Mouse (Mus musculus) heart, adult 9 months (tissue): ENCODE data around the gene Apbb2.

Experiments
- DNase-seq, 2 experiments: peaks; one replicate each; pipeline ENCODE4 v3.0.0; 2022; ENCODE audit warnings: low spot score in 2 of 2

Gene Apbb2

DNA sequence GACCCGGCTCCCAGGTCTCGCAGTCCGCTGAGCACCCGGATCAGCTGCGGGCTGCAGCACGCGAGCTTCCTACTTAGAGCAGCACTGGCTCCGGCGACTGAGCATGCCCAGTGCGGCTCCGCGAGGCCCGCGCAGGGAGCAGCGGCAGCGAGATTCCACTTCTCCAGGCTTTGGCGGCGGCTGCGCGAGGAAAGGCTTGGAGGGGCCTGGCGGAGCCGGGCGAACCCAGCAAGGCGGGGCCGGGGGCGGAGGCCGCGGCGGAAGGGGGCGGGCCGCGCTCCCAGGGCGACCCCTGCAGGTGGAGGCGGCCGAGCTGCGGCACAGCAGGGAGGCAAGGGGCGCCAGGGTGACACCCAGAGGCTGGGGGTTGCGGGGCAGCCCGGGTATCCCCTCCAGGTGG is at the start of gene Apbb2:
TSS of gene Apbb2 (minus strand) at position 188 of the 400 bp plus-strand sequence.
- peak; percentile 95 to 96 for DNase-seq

DNA sequence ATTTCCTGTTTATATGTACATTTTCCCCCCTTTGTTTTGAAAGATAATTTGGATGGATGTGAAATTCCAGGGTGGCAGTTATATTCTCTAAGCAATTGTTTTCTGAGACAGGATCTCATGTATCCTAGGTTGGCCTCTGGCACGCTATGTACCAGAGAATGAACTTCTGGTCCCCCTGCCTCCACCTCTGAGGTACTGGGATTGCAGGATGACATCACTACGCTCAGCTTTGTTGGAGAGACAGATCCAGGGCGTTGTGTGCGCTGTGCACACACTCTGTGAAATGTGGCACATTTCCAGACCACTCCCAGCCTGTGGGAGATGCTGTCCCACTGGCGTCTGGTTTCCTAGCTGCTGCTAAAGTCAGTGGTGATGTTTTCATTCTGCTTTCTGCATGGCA is 35.6 kb upstream of the Apbb2 start:
- DNase-seq: peak; percentile 20 to 23

DNA sequence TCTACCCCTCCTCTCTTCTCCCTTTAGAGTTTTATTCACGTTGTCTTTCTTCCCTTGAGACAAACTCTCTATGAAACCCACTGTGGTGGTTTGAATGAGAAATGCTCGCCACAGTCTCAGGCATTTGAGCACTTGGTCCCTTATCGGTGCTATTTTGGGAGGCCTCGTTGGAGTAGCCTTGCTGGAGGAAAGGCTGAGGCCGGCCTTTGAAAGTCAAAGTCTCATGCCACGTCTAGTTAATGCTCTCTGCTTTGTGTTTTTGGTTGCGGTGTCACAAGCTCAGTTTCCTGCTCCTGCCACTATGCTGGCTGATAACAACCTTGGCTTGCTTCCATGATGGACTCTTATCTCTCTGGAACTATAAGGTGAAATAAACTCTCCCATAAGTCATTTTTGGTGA is 28.9 kb upstream of the Apbb2 start:
- DNase-seq: no peak

DNA sequence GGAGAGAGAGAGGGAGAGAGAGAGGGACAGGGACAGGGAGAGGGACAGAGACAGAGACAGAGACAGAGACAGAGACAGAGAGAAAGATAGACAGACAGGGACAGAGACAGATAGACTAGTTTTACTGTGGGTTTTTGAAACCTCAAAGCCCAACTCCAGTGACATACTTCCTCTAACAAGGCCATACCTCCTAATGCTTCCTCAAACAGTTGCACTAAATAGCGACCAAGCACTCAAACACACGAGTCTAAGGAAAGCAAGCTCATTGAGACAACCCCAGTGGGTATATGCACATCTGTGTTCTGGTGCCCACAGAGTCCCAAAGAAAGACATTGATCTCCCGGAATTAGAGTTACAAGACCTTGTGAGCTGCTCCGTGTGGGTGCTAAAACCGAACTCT is 24.7 kb upstream of the Apbb2 start:
- no peak for DNase-seq

DNA sequence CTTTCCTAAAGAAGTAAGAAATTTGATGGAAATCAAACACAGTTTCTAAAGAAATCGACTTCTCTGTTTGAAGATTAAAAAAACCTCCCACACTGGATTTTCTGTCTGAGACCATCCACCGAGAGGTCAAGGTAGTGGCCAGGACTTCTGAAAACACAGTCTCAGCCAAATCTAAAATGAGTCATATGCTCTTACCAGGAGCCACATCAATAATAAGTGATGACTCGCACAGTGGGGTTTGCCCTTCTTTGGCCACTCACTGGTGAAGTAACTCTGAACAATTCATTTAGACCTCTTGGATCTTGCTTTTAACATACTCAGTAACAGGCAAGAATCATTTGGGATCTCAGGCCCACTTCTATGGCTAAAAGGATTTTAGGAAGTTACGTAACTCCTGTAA is 23.6 kb upstream of the Apbb2 start:
- DNase-seq: no peak

DNA sequence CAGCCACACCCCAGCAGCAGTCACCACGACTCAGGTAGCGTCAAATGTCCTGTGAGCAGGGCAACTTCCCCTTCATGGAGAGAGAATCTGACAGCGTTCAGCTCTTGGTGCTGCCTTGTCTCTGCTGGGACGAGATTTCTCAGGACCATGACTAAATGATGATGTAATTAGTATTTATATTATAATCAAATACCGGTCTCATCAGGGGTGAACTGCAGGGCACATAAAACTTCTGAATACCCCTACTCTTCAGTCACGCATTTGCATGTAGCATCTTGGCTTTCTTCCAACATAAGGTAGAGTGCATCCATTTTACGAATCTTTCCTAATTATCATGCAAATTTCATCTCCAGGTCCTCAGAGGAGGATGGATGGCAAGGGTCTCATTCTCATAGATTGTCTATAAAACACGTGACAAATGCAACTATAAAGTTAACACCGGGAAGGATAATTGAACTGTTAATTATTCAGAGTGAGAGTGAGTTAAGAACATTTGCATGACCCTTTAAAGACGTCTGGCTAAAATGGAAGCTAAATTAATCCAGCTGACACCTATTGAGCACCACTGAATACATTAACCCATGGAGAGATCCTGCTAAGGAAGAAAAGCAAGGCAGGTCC is 17.0 kb upstream of the Apbb2 start:
- no peak for DNase-seq

DNA sequence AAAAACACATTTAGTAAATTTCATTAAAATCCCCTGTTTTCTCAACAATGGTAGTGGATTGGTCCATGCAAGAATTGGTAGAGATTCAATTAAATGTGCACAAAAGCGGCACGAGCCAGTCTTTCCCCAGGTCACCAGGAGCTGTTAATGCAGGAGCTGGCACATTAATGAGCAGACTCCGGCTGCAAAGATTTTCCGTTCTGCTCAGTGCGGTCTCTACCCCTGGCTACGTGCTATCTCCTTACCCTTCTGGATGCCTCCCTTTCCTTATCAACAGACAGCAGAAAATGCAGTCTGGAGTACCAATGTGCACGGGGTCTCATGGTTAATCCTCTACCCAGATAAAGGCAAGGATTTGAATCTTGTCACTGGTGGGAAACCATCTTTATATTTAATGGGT is 9.2 kb upstream of the Apbb2 start:
- DNase-seq: no peak

DNA sequence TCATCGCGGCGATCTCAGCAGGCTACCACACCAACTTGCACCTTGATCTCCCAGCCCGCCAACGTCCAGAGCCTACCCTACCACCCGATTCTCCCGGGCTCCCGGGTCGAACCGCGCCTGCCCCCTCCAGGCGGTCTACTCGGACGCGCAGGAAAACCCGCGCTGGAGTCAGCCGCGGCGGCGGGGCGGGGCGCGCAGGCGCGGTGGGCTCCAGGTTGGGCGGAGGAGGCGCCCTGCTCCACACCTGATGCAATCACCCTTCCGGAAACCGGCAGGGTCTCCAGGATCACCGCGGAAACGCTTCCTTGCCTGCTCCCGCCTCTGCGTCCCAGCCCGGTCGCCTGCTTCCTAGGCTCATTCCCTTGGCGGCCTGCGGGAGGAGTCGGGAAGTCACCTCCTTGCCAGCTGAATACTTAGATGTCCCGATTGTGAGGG is 1.6 kb upstream of the Apbb2 start:
- DNase-seq: peak; percentile 88 to 93

DNA sequence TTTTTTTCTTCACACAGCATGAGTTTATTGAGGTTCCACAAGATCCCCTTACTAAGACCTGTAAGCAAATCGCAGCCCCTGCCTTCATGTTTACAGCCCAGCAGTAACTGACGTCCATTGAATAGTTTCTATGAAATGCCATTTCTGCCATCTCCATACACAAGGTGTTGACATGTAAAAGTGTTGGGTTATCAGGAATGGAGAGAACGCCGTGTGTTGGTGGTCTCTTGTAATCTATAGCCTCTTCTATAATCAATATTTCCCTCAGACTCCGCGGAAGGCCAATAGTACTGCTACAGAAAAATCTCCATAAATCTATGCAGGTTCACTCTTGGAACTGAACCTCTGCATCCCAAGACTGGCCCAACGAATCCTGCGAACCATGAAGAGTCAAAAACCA is 1.1 kb upstream of the Apbb2 start:
- DNase-seq: no peak

DNA sequence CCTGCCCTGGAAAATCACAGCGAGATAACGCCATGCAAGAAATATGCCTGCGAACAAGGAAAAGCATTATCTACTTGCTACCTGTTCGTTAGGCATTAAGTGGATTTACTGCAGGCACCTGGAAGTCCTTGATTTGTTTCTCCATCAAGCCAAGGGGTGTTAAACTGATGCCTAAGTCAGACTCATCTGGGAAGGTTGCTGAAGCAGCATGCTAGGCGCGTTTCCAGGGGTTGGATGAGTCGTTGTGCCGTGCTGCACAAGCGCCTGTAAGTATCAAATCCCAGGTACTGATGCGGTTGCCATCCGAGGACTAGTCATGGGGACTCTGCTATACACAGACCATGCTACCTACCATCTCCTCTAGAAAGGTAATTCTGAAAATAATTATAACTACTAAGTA is 611 bp upstream of the Apbb2 start:
- DNase-seq: no peak

DNA sequence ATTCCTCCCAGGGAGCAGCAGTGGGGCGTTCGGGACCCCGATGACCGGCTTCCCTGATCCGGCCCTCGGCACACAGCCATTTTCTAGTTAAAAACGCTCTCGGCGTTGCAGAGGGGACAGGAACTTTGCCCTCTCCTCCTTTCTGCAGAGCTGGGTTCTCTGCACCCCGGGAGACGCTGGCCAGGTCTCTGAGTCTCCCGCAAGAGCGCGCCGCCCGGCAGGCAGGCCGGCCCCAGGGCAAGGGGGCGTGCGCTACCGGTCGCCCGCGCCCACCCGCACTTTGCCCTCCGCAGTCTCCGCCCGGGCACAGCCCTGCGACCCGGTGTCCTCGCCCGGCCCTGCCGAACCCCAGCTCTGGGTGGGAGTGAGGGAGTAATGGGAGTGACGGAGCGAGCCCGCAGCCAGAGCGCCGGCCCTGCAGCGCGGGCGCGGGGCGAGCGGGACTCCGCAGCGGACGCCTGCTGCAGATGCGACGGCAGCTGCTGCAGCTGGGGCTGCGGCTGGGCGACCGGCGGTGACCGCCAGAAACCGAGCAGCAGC is 593 bp downstream of the Apbb2 start:
- peak in 1 of 2 experiments; percentile 35 for DNase-seq

DNA sequence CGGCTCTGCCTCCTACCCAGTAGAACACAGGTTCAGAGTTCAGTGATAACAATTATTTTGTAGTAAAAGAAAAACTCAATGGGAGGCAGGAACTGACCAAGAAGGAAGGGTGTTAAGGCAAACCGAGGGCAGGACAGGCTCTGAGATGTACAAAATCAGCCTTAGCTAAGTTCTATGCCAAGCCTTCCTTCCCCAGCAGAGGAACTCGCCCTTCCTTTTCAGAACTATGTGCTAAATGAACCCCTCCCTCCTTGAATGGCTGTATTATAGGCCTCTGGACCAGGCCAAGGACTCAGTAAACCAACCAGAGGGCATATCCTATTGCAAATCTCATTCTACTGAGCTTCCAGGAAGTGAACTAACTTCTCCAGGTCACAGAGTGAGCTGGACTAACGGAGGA is 3.6 kb downstream of the Apbb2 start:
- DNase-seq: peak in 1 of 2 experiments; percentile 58

DNA sequence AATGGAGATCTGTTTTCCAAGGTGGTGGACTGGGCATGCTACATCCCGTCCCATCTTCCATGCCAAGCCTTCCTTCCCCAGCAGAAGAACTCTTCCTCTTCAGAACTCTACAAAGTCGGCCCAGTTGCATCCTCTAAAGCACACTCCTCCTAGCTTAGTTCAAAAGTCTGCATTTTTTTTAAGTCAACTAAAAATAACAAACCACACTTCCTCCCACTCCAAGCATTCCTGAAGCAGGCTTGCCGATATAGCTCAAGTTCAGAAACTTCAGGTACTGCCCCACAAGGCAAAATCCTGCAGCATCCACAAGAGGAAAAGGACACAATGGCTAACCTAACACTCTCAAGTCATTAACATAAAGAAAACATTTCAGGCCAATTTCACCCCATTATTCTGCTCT is 4.9 kb downstream of the Apbb2 start:
- DNase-seq: no peak

DNA sequence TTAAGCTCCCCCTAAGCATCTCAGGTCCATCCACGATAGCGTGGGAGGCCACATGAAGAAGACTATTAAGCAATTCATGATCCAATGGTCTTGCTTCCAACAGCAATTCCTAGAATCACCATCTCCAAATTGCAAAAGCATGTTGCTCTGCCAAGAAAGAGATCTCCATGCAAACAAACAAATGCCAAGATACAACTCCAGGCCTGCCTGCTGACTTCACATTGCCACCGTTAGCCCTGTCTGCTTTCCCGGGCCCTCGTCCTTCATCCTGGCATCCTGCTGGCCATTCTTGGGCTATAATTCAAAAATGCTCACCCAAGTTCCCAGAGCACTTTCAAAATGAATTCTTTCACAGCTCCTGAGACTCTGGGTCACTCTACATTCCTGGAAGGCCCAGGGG is 5.6 kb downstream of the Apbb2 start:
- peak; percentile 46 to 55 for DNase-seq

DNA sequence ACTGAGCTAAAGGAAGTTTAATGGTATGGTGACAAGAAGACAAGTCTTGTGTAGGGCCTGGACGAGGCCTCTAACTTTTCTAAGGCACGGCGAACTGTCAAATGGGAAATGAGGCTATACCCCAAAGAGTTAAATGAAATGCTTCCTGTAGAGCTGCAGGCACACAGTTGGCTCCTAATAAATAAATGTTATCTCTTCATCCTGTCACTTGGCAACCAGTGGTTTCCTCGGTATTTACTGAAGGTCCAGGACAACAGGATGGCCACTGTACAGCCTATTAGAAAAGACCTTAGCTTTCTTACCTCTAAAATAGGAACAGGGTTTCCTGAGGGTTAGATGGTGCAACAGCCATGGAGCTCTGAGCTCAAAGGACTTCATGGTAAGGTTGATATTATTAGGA is 6.7 kb downstream of the Apbb2 start:
- peak in 1 of 2 experiments; percentile 42 for DNase-seq

DNA sequence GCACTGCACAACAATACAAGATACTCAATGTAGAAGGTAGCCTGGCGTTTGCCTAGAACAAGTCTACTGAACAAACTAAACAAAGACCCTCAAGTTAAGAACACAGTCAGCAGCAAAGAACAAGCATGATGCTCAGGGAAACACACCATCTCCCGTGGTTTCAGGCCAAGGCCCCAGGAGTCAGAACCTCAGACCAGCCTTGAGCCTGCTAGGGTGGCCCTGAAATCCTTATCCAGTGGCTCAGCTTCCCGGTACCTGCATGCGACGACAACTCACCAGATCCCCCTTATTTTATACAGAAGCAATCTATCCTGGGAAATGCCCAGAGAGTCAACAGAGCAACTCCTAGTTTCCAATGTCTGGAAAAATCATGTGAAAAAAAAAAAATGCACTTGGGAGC is 7.2 kb downstream of the Apbb2 start:
- DNase-seq: no peak

DNA sequence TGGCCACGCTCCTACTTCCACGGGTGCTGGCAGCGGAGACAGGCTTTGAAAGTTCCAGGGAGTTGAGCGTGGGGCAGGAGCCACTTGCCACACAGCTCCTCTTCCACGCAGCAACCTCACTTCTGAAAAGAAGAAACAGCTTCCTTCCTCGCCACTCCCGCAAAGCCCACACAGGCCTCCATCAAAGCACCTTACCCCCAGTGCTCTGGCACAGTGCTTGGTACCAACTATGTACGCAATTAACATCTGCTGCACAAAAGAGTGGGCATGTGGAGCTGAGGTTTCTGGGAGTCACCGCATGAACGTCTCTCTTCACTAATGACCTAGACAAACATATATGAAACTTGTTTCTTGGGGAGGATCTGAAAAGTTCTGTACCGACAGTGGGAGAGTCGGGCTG is 8.3 kb downstream of the Apbb2 start:
- no peak for DNase-seq

DNA sequence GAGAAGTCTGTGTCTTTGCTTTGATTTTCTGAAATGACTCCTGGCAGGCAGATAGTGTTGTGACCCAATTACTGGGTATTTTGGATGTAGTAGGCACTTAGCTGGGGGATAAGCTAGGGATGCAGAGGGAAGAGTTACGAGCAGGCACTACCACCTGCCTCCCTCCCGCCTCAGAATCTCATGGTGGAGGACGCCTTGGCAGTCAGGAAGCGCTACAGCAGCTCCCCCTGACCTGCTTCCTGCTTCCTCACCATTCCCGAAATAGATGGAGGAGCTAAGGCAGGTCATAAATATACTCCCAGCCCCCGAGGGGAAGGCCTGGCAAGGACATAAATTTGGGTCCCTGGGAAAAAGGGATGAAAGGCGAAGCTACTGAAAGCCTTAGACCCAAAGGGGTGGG is 9.3 kb downstream of the Apbb2 start:
- DNase-seq: peak in 1 of 2 experiments; percentile 60

DNA sequence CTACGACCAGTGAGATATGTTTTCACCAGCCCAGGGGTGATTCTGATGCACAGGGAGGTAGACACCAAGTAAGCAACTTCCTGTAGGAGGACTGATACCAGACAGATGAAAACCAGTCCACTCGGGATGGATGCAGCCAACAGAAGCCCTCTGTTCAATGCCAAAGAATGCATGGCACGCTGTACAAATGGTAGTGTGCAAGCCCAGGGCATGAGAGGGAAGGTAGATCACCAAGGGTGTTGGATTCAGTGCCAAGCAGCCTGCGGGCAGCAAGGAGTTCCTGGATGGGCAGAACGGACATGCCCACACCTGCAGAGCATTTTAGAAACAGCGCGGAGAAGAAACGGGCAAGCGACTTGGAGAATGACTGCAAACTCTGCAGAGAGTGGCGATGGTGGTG is 10.8 kb downstream of the Apbb2 start:
- DNase-seq: peak in 1 of 2 experiments; percentile 24

DNA sequence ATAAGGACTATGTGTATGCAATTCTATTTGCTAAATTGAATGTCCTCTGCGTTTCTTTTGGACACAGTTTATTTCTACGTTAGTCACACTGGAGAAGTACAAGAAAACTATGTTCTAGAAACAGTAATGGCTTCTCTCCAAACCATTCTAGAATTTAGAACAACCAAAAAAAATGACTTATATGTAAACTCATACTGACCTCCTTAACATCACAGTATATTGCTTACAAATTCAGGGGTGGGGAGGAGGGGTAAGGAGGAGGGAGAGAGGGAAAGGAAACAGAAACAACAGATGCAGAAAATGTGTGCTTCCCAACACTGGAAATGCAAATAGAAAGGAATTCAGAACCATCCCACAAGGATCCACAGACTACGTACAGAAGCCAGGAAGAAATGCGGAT is 11.4 kb downstream of the Apbb2 start:
- DNase-seq: no peak

DNA sequence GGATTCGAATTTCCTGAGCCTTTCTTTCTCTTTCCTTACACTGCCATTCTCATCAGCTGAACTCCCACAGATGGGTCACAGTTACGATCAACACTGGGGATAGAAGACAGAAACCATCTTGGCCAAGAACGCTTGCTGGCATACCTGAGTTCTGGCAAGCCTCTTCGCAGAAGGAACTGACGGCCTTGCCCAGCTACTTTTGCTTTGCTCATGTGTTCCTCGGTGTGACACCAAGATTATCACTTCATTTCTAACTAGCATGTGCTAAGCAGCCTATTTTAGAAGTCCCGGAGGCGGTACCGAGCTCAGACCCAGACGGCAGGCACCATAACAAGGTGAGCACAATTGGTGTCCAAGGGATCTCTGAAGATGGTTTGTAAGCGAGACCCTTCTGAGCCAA is 12.9 kb downstream of the Apbb2 start:
- DNase-seq: no peak

DNA sequence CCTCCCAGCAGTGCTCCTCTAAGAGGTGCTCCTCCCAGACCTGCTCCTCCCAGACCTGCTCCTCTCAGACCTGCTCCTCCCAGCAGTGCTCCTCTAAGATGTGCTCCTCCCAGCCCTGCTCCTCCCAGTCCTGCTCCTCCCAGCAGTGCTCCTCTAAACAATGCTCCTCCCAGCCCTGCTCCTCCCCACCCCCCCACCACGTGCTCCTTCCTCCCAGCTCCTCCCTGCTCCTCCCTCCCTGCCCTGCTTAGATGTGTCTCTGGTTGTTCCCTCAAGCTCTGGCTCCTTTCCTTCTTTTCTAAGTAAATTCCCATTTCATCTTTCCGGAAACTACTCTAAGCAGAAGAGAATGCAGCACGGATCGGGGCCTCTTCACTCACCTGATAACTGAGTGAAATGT is 14.2 kb downstream of the Apbb2 start:
- DNase-seq: no peak

DNA sequence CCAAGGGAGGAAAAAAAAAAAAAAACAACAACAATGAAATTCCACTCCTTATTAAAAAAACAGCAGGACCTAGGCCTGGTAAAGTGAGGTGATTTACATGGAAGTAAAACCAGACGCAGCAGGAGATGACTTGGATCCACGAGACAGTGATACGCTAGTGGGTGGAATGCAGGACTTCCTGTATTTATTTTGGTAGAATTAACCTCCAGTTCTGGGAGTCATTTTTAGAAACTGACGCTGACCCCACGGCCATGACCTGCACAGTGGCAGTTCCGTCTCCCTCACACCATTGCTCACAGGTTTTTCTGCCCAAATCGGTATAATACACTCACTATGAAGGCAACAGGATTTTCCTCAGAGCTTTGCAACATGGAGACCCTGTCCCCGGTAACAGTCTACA is 14.8 kb downstream of the Apbb2 start:
- DNase-seq: peak; percentile 69 to 70

DNA sequence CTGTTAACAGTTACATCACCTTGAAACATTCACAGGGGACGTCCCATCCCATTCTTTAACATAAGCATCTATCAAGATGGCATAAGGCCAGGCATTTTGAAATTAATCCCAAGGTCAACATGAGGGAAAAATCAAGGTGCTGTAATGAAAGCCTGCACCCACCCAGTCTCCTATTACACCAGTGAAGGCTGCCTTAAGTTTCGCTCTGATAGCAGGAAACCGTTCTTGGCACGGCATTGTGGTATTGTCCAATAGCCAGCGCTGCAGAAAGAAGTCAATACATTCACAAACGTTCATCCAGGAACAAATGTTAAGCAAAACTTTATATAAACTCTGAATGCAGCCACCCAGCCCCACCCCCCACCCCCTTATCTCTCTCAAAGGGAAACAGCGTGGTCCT is 15.4 kb downstream of the Apbb2 start:
- peak; percentile 59 to 67 for DNase-seq
